Comparison of ENCODE assay signal across 10 mouse cellular contexts in genomic region chr6:97488821-97489220, GRCm38 (mm10).
DNase-seq lines count a peak whose midpoint lies in the region; ATAC-seq and TF ChIP-seq lines count a peak whose summit lies in the region.
"Had no signal": no experiment of that assay in that cellular context is flagged by ENCODE, and none has a peak within 500 bp of the region (broad histone marks: within the 10 kb centered on the region; RNA-seq: fewer than 3 reads in every experiment).

No protein-coding gene starts in this region.

- peak; percentile 23 for DNase-seq in cerebellum, adult 9-10 months
- DNase-seq in cerebellum, adult 11 months, result no peak
- peak; percentile 89 for DNase-seq in midbrain, embryonic 11.5 days (ENCODE audit: low spot score, missing footprints)
- DNase-seq in midbrain, embryonic 10.5 days (ENCODE audit: low spot score), result no peak
- no peak for DNase-seq in stomach, postnatal 0 days (ENCODE audit: low spot score)
- no peak for DNase-seq in thymus, adult 18-20 months
- no peak for DNase-seq in spleen, postnatal 10 days (ENCODE audit: low spot score in 2 of 2)

- 37% methylated on average over 7 of the region's 7 CpGs for WGBS in midbrain, embryonic 11.5 days
- 34% methylated on average over 7 of the region's 7 CpGs for WGBS in midbrain, embryonic 10.5 days
- 30% methylated on average over 7 of the region's 7 CpGs for WGBS in kidney, embryonic 15.5 days
- WGBS in stomach, postnatal 0 days, result 32% methylated on average over 7 of the region's 7 CpGs

- H3K27me3 ChIP-seq in midbrain, embryonic 11.5 days (ENCODE audit: control insufficient read depth, insufficient read depth, low read length), result no peaks in the 10 kb centered on the region
- H3K27me3 ChIP-seq in midbrain, embryonic 10.5 days (ENCODE audit: low read depth, poor library complexity, severe bottlenecking), result peaks cover 40% of the 10 kb centered on the region
- H3K27me3 ChIP-seq in kidney, embryonic 15.5 days, result peaks cover 38% of the 10 kb centered on the region
- H3K27me3 ChIP-seq in stomach, postnatal 0 days (ENCODE audit: control insufficient read depth, insufficient read depth, low read length), result no peaks in the 10 kb centered on the region

- no peak overlapping the region for H3K27ac ChIP-seq in midbrain, embryonic 11.5 days (ENCODE audit: low read depth, low read length)
- no peak overlapping the region for H3K27ac ChIP-seq in midbrain, embryonic 10.5 days (replicated peaks)
- H3K27ac ChIP-seq in kidney, embryonic 15.5 days, result no peak overlapping the region
- H3K27ac ChIP-seq in stomach, postnatal 0 days (replicated peaks), result no peak overlapping the region
- H3K27ac ChIP-seq: embryonic facial prominence, embryonic 12.5 days; liver, embryonic 14.5 days had no signal

- H3K9ac ChIP-seq in midbrain, embryonic 11.5 days (ENCODE audit: low read length), result no peak overlapping the region
- no peak overlapping the region for H3K9ac ChIP-seq in kidney, embryonic 15.5 days
- H3K9ac ChIP-seq in stomach, postnatal 0 days (ENCODE audit: low read length), result no peak overlapping the region
- H3K9ac ChIP-seq: embryonic facial prominence, embryonic 12.5 days; liver, embryonic 14.5 days had no signal

- peak; percentile 58; the same call in 1 of the 2 replicates for ATAC-seq in midbrain, embryonic 11.5 days (ENCODE audit: low FRiP score)
- no peak for ATAC-seq in kidney, embryonic 15.5 days (replicated peaks; ENCODE audit: low FRiP score)
- peak; percentile 55; the same call in 1 of the 2 replicates for ATAC-seq in stomach, postnatal 0 days (ENCODE audit: low FRiP score, low TSS enrichment)

- H3K4me1 ChIP-seq in midbrain, embryonic 11.5 days (ENCODE audit: control insufficient read depth, insufficient read depth, low read length), result peaks cover 22% of the 10 kb centered on the region
- peaks cover 25% of the 10 kb centered on the region for H3K4me1 ChIP-seq in midbrain, embryonic 10.5 days
- H3K4me1 ChIP-seq in kidney, embryonic 15.5 days, result peaks cover 21% of the 10 kb centered on the region
- H3K4me1 ChIP-seq in stomach, postnatal 0 days (replicated peaks; ENCODE audit: control insufficient read depth, insufficient read depth), result 0 out of 2 replicates have a peak, but pooled peaks cover 2% of the 10 kb centered on the region

- no peaks in the 10 kb centered on the region for H3K36me3 ChIP-seq in midbrain, embryonic 11.5 days (ENCODE audit: control insufficient read depth, insufficient read depth, low read length)
- no peaks in the 10 kb centered on the region for H3K36me3 ChIP-seq in midbrain, embryonic 10.5 days
- no peaks in the 10 kb centered on the region for H3K36me3 ChIP-seq in kidney, embryonic 15.5 days
- no peaks in the 10 kb centered on the region for H3K36me3 ChIP-seq in stomach, postnatal 0 days (ENCODE audit: control insufficient read depth, insufficient read depth, low read length)
- H3K36me3 ChIP-seq: embryonic facial prominence, embryonic 12.5 days had no signal

- TF ChIP-seq EP300 in stomach, postnatal 0 days (optimal IDR thresholded peaks at IDR 0.05), result no peak

- no peak overlapping the region for H3K4me2 ChIP-seq in midbrain, embryonic 11.5 days
- H3K4me2 ChIP-seq in kidney, embryonic 15.5 days, result peak overlapping the region; percentile 95; the same call in 1 of the 2 replicates
- 0 out of 2 replicates have a peak overlapping the region, but pooled peaks have one; percentile 5 for H3K4me2 ChIP-seq in stomach, postnatal 0 days (replicated peaks; ENCODE audit: low read depth)

- TF ChIP-seq CTCF in stomach, postnatal 0 days (IDR thresholded peaks at IDR 0.05; ENCODE audit: low read depth), result no peak

- H3K4me3 ChIP-seq in midbrain, embryonic 11.5 days (ENCODE audit: low read depth, low read length), result no peak overlapping the region
- H3K4me3 ChIP-seq in midbrain, embryonic 10.5 days, result no peak overlapping the region
- no peak overlapping the region for H3K4me3 ChIP-seq in kidney, embryonic 15.5 days (replicated peaks)
- no peak overlapping the region for H3K4me3 ChIP-seq in stomach, postnatal 0 days (ENCODE audit: low read depth, low read length)
- H3K4me3 ChIP-seq: embryonic facial prominence, embryonic 12.5 days had no signal

- no peaks in the 10 kb centered on the region for H3K9me3 ChIP-seq in midbrain, embryonic 11.5 days (ENCODE audit: control insufficient read depth, low read length)
- no peaks in the 10 kb centered on the region for H3K9me3 ChIP-seq in midbrain, embryonic 10.5 days (replicated peaks)
- H3K9me3 ChIP-seq in kidney, embryonic 15.5 days (replicated peaks), result no peaks in the 10 kb centered on the region
- no peaks in the 10 kb centered on the region for H3K9me3 ChIP-seq in stomach, postnatal 0 days (ENCODE audit: control insufficient read depth, low read length)
- H3K9me3 ChIP-seq: embryonic facial prominence, embryonic 12.5 days had no signal

Comparison
In these comparisons a context has a peak if more than half of its experiments do, and no peak if none do; other contexts are left out.
1. DNase-seq: peak in cerebellum, adult 9-10 months (single experiment) and midbrain, embryonic 11.5 days (single experiment); none in cerebellum, adult 11 months (single experiment), midbrain, embryonic 10.5 days (single experiment), stomach, postnatal 0 days (single experiment), thymus, adult 18-20 months (0 of 2) and spleen, postnatal 10 days (0 of 2).